Mouse (Mus musculus) gastrocnemius, adult 18-20 months (tissue): ENCODE measurements at regions not wholly inside any gene's neighbourhood (a gene's known extent, or its start where the extent isn't known, plus 50 kb on each side); places are given as distances from the start of the nearest gene placed in this dataset.
A peak's percentile ranks its signal among the peaks of the same experiment; 100 is the strongest.

Experiments used
- DNase-seq: peaks from one replicate; pipeline ENCODE4 v3.0.0; 2021; ENCODE audit warnings: low spot score

DNA sequence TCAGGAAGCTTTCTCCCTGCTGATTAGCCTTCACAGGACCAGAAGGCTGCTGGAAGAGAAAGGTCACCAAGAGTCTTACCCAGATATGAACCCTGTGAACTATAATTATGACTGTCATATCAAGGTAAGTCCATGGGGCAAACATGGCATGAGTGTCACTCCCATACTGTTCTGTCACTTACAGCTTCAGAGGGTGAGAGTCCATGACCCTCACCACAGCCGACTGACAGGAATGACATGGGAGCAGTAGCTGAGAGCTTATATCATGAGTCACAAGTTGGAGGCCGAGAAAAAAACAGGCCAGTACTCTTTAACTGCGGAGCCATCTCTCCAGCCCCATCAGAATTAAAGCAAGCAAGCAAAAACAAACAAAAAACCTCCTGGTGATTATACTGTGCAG is 117.7 kb upstream of the Neo1 start:
- DNase-seq = no peak

DNA sequence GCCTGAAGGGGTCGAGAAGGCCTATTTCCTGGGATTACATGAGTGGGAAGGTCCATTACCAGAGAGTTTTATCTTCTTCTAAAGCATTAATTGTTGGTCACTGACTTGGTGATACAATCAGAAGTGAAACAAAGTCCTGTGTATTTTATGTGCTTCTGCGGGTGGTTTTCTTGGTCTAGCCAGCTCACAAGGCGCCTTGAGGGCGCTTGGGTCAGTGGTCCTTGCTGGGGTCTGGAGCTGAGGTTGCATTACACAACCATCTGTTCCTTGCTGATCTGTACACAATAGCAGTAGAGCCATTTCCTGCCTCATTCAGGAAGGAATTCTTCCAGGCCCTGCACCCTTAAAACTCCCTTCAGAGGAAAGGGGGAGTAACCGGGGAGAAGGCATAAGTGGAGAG is 116.9 kb upstream of the Neo1 start:
- DNase-seq = no peak

DNA sequence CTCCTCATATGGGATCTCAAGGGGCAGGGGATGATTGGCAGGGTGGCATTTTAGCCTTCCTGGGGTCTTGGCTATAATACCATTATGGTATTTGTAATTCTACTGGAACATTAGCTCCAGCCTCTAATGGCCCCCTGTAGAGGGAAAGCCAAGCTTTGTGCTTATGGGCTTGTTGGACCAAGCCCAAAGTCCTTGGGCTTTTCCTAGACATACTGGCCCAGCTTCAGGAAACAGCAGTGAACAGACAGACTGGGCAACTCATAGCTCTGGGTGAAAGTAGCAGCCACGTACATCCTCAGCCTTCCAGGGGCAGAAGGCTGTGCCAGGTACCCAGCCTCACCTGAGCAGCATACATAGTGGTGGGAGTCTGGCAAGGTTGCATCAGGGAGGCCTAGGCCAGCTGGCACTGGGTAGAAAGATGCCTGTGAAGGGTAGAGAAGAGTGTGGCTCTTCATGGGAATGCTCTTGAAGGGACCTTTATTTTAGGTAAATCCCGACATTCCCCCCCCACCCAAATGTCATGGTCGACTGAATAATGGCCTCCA is 108.1 kb upstream of the Neo1 start:
- DNase-seq = no peak

DNA sequence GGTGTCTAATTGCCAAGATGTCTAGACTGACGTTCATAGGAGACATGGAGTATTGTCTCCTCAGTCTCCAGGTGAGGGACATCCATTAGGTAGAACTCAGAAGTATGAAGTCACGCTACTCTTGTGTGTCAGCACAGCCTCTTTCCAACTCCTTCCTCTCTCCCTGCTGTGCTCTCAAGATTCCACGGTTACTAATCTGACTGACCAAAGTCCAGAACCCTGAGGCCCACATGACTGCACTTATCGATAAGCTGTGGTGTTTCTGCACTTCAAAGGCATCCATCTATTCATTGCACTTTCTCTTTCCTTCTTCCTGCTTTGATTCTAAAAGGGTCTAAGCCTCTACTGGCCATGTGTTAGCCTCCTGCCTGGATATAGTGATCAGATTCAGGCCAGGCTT is 107.4 kb upstream of the Neo1 start:
- DNase-seq = no peak

DNA sequence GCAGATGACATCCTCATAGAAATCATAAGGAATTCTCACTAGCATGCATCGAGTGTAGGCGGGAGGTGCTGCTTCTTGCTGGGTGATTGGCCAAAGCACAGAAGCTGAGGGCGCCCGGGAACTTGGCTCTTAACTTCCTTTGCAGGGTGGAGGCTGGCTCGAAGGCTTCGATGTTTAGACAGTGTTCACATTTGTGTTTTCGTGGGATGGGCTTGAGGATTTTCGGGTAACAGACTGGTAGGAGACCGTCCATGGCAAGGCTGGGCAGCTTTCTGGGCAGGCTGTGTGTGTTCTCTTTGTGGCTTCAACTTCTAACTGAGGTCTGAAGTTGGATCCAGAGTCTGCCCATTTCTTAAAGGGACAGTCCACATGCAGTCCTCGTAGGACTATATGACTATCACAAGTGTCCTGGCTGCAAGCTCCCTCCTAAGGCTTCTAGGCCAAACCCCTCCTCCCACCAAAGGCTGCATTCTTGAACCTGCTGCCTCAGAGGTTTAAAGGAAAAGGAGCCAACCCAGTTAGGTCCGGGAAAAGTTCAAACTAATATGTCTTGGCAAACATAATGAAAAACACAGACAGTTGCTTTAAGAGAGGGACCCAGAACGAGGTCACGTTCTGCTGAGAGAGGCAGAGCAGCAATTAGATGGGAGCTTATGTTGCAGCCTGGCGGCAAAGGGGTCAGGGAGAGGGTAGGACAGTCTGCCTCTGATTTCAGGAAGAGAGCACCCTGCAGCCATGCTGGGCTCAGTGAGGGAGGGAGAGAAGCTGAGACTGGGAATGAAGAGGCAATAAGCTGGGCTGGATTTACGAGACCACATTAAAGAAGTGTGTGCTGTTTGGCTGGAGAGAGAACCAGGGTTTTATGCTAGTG is 98.2 kb upstream of the Neo1 start:
- DNase-seq = peak; percentile 69

DNA sequence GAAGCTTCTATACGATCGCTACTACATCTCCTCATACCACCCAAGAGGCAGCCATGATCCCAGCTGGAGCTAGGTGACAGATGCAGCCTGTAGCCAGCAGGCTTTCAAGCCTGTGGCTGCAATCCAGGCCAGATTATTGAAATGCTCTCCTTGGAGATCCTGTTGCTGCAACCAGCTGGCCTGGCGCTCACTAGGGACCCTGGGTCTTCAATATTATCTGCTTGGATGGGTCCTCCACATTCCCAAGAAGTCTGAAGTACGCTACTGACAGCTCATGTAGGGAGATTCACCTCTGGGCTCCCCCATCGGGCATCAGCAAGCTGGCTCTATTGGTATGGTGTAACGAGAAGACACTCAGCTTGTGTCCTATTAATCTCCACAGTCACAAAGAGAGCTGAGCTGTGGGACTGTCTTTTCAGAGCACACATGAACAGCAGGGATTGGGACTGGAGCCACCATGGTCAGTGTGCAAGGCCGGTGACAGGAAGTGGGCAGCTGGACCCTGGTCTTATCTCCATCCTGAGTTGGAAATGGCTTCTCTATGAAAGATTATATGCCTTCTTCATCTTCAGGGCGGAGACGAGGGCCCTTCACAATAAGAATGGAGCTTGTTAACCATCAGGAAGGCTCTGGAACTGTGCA is 93.6 kb upstream of the Neo1 start:
- no peak for DNase-seq

DNA sequence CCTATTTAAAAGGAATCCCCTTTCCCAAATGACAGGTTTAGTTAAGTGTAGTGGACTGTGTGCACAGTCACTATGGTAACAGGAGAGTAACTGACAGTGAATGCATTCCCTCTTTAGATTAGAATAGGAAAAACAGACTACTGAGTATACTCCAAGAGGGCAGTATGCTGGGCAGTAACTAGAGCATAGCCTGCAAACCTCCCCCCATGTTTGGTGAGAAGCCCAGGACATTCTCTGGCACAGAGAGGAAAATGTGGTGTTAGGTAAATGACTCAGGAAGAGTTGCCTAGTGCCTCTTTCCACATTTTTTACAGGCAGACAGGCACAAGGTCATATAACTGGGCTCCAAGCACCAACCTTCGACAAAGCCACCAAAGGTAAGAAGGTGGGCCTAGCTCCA is 93.0 kb upstream of the Neo1 start:
- peak; percentile 38 for DNase-seq

DNA sequence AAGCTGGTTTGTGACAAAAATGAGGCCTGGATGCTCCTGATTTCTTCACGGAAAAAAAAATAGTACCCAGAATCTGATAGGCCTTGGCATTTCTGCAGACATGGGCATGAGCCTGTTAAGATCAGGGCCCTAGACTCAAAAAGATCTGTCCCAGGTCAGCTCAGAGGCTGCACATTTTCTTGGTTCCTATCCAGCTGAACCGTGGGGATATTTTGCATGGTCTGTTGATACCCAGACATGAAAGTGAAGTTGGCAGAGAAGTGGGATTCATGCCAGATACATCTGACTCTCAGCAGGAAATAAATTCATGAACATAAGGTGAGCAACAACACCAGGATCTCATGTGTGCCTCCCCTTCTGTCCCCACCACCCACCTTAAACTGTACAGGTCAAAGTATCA is 91.8 kb upstream of the Neo1 start:
- no peak for DNase-seq

DNA sequence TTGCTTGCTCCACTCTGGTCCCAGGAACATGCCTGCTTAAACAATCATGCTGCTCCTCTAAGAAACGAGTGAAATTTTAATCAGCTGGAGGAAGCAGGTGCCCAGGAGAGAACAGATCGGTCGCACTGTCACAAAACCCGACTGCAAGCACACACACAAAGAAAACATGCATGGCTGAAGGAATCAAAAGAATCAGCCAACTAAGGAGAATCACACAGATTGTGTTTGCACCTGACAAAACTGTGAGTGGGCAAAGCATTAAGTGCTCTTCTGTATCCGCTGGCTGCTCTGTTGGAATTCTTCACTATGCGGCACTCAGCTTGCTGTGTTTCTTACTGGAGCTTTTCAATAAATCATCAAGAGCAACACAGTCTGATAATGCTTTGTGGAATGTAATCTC is 89.6 kb upstream of the Neo1 start:
- no peak for DNase-seq

DNA sequence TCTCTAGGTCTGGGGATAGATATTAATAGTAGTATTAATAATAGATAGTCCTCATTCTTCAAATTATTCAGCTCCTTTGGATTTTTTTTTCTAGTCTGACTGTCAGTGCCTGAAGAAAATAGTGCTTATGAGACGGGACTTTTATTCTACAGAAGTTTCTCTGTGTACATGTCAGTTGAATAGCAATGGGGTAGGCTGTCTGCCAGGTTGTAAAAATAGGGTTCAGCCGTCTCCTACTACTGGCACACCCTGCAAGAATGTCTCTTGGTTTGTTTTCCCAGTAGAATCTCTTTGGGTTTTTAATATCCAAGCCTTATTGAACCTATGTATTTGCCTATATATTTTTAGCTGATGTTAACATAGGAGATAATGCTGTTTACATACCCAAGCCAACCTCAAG is 80.3 kb upstream of the Neo1 start:
- peak; percentile 68 for DNase-seq

DNA sequence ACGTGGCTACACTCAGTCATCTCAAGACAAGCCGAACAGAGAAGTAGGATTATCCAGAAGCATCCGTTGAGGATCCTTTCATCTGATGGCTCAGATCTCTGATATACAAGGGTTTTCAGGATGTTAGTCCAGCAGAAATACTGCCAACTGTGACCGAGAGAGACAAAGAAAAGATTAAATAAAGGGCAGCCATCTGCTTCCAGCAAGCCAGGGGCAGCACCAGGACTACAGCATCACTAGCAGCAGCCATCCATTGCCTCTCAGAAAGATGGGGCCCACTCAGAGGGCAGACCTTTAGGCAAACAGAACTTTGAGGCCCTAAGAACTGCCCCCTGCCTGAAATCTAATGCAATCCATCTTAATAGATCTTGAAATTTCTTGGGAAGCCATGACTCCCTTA is 77.6 kb upstream of the Neo1 start:
- DNase-seq = no peak

DNA sequence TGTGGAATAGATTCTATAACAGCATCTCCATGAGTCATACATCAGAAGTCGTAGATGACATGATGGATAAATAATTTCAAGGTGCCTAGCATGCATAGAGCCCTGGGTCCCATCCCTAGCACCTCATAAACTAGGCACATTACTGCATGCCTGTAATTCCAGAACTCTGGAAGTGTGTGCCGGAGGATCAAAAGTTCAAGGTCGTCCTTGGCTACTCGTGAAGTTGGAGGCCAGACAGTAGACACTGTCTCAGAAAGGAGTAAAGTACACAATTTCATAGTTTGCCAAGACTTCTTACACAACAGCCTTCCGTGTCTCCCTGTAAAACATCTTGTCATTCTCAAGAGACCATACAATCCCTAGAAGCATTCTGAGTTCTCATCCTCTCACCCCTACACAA is 63.5 kb upstream of the Neo1 start:
- DNase-seq = no peak

DNA sequence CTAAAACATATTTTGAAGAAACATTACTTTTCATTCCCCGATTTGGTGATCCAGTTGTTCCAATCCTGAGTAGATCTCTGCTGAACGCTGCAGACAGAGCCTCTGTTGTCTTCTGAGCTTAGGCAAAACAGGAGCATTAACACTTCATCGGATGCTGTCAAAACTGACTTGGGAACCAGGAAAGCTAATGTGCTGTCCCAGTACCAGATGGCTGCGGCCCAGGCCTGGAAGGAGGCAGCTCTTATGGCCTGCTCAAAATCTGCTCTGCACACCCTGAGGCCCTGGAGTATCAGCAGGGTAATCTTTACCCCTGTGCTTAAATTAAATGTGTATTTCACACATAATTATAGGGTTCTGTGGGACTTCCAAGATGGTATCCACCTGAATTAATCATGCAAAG is 61.3 kb upstream of the Neo1 start:
- peak; percentile 30 for DNase-seq

DNA sequence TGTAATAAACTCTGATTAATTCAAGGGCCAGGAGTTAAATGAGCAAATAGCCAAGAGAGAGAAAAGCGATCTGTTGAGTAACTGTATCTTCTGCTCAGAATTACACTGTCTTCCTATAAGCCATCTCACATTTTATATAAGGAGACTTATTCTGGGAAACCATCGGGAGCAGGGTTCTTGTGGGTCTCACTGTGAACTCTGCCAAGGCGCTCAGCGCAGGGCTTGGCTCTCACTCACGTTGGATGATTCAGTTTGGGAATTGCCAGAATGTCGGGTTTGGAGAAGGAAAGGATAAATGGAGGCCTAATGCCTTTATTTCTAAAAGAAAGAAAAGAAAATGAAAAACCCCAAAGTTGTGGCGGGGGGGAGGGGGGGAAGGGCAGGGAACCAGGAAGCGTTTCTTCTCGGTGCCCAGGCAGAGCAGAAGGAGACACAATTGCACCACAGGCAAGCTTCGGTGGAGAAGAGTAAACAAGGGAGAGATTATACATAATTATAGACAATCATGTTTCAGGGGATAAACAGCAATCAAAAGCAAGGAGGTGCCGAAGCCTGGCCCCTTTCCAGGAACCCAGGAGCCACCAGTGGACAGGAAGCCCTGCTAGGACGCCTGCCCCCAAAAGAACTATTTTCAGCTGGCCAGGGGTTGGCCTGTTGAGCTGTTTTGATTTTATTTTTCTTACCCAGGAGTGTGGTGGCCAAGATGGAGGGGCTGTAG is 60.5 kb upstream of the Neo1 start:
- peak; percentile 36 for DNase-seq

DNA sequence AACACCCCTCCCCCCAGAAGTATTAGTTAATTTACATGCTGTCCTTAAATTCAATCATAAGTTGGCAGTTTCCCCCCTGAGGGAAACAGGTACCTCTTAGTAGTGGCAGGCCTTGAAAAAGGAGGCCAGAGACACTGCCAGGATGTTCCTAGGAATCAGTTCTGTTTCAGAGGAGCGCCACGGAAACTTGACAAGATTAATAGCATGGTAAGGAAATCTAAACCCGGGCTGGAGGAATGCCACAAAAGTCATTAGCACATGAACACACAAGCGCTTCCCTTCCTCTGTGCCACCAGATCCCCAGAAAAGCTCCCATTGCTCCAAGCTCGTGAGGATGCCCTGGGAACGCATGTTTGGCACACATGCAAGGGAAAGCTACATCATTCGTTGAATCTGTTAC is 59.4 kb upstream of the Neo1 start:
- DNase-seq = peak; percentile 52

DNA sequence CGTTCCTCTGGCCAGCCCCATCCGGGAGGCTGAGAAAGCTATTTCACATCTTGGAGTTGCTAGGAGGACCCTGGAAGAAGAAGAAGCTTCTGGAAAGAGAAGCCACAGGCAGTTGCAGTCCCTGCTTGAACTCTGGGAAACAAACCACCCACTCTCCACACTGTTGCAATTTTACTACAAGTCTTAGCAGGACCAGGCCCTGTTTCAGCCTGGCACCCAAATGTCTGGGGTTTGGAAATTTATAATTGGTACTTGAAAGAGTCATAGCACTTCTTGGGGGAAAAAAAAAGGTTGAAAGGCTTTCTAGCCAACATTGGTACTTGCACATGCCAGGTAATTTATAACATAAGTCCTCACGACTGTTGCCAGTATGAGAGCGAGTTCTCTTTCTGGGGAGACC is 57.9 kb upstream of the Neo1 start:
- DNase-seq = no peak

DNA sequence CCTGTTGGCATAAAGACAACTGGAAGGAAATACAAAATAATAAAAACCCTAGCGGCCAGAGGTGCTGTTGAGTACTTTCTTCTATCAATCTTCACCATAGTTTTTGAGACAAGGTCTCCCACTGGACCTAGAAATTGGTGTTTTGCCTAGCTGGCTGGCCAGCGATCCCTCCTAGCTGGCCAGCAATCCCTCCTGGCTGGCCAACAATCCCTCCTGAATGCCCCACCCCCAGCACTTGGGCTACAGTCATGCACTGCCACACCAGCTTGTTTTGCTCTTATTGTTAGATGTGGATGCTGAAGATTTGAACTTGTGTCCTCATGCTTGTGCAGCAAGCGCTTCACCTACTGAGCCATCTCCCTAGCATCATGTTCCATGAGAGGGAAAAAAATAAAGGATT is 54.9 kb upstream of the Neo1 start:
- peak; percentile 50 for DNase-seq

DNA sequence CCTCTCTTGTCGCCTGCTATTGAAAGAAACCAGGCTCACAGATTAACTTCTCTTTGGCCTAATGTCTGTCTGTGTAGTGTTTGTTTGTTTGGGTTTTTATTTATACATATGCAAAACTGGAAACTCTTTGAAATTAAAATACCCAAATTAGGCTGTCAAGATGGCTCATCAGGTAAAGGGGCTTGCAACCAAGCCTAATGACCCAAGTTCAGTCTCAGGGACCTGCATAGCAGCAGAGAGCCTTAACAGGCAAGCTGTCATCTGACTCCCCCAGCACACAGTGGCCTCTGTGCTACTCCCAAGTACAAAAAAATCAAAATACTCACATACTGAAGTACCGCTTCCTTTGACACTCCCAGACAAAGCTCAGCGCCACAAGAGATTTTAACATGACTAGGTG is 51.5 kb upstream of the Neo1 start:
- no peak for DNase-seq

DNA sequence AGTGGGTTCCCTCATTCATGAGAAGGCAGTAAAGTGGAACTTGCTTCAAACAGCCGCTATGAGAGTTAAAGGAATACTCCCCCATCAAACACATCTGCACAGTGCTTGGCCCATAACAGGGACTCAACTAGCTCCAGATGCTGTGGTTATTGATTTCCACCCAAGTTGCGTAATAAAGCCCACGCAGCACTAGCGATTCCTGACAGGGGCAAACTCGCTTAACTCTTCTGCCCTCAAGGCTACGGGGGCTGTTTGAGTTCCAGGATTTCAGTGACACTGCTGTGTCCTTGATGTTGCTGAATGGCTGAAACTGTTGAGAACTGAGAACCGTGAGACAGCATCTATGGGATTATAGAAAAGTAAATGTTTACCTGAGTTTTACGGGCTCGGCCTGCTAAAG is 50.9 kb upstream of the Neo1 start:
- peak; percentile 41 for DNase-seq

DNA sequence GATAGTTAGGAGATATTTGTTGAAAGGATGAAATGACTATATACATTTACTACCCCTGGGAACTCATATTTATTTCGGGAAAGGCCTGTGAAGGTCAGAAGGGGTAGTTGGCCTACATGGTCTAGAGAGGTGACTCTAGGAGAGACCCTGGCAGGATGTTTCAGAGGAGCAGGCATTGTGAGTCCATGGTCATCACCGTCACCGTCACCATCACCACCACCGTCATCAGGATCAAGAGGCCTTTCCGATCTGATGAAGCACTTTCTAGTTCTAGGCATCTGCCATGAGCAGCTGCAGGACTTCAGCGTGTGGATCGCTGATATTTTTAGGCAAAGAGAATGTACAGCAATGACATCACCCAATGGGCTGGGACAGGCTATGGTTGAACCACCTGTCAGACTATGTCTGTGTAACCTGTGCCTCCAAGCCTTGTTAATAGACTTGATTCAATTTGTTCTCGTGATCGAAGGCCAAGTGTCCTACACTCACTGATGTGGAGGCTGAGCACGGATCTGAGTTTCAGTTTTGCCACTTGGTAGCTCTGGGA is 50.4 kb upstream of the Neo1 start:
- no peak for DNase-seq
